Mouse (Mus musculus) megakaryocyte progenitor cell, adult 5-6 weeks (primary cell): ENCODE data around the gene Pacsin3. TPM values are rescaled to one million over a fixed set of nuclear protein-coding genes. Genes with fewer than 3 reads are reported as not detected.

ENCODE experiments used
- ATAC-seq: replicated peaks from 2 replicates; pipeline ENCODE4 v1.8.0; 2016; ENCODE audit warnings: mild to moderate bottlenecking, moderate TSS enrichment, inconsistent platforms; ENCODE audit not compliant: poor library complexity
- total RNA-seq, 2 experiments: library from RNA; stranded (forward) in 1 of 2; stranded (reverse) in 1 of 2; fragments of 157-497, 149-512 nt in 1 of 2; fragments of 200-1000 nt in 1 of 2; gene quantifications; 2 replicates each; pipeline versions ENCODE4 v1.2.3 to v1.2.4; 2015 to 2017

Gene Pacsin3
- total RNA-seq, 2 experiments from 2014 or later = not detected

- peak; percentile 44; the same call in 1 of the 2 replicates for ATAC-seq
Measured at GRCm38 (mm10) chr2:91301836-91302235, 46.1 kb downstream of the Pacsin3 start.

GRCm38 (mm10) chr2:91302845-91303244, 47.1 kb downstream of the Pacsin3 start:
- ATAC-seq = 0 out of 2 replicates have a peak, but pooled peaks have one; percentile 31

- ATAC-seq = no peak
Measured at GRCm38 (mm10) chr2:91305926-91306325, 50.2 kb downstream of the Pacsin3 start.

GRCm38 (mm10) chr2:91306589-91306988, 50.8 kb downstream of the Pacsin3 start:
- no peak for ATAC-seq

- no peak for ATAC-seq
Measured at GRCm38 (mm10) chr2:91308680-91309079, 52.9 kb downstream of the Pacsin3 start.

- ATAC-seq = no peak
Measured at GRCm38 (mm10) chr2:91309546-91309945, 53.8 kb downstream of the Pacsin3 start.

- ATAC-seq = no peak
Measured at GRCm38 (mm10) chr2:91312578-91313311, 57.0 kb downstream of the Pacsin3 start.

GRCm38 (mm10) chr2:91314184-91314583, 58.4 kb downstream of the Pacsin3 start:
- ATAC-seq = no peak

Other genes with a start within 250 kb of the Pacsin3 start
- 1.8 and 4.1 TPM in 2 replicates for gene Rapsn, start 220.3 kb upstream of the Pacsin3 start, total RNA-seq (2015)
- 2.7 and 3.4 TPM in 2 replicates for gene Rapsn, start 220.3 kb upstream of the Pacsin3 start, total RNA-seq (2017)
- 102 and 103 TPM in 2 replicates for gene Psmc3, start 201.9 kb upstream of the Pacsin3 start, total RNA-seq (2015)
- gene Psmc3, start 201.9 kb upstream of the Pacsin3 start, total RNA-seq (2017) = 310 and 320 TPM in 2 replicates
- gene Slc39a13, start 185.5 kb upstream of the Pacsin3 start, total RNA-seq (2015) = 9.2 and 14.8 TPM in 2 replicates
- gene Slc39a13, start 185.5 kb upstream of the Pacsin3 start, total RNA-seq (2017) = 7.0 and 8.9 TPM in 2 replicates
- gene Spi1, start 173.6 kb upstream of the Pacsin3 start, total RNA-seq (2015) = 182 and 235 TPM in 2 replicates
- 82.5 and 97.3 TPM in 2 replicates for gene Spi1, start 173.6 kb upstream of the Pacsin3 start, total RNA-seq (2017)
- 0.17 TPM in 1 of 2 replicates, not detected in the other for gene Mybpc3, start 137.8 kb upstream of the Pacsin3 start, total RNA-seq (2015)
- 0.20 TPM in 1 of 2 replicates, not detected in the other for gene Mybpc3, start 137.8 kb upstream of the Pacsin3 start, total RNA-seq (2017)
- 15.8 and 19.9 TPM in 2 replicates for gene Madd, start 72.1 kb upstream of the Pacsin3 start, total RNA-seq (2015)
- gene Madd, start 72.1 kb upstream of the Pacsin3 start, total RNA-seq (2017) = 27.3 and 34.4 TPM in 2 replicates
- 0.81 and 0.86 TPM in 2 replicates for gene Nr1h3, start 53.1 kb upstream of the Pacsin3 start, total RNA-seq (2015)
- gene Nr1h3, start 53.1 kb upstream of the Pacsin3 start, total RNA-seq (2017) = 0.95 TPM in 1 of 2 replicates, not detected in the other
- 15.8 and 15.9 TPM in 2 replicates for gene Acp2, start 53.1 kb upstream of the Pacsin3 start, total RNA-seq (2015)
- gene Acp2, start 53.1 kb upstream of the Pacsin3 start, total RNA-seq (2017) = 15.2 and 26.2 TPM in 2 replicates
- 11.5 and 11.8 TPM in 2 replicates for gene Ddb2, start 19.0 kb upstream of the Pacsin3 start, total RNA-seq (2015)
- 7.7 and 10.6 TPM in 2 replicates for gene Ddb2, start 19.0 kb upstream of the Pacsin3 start, total RNA-seq (2017)
- gene Arfgap2, start 9.0 kb downstream of the Pacsin3 start, total RNA-seq (2015) = 32.7 and 33.6 TPM in 2 replicates
- gene Arfgap2, start 9.0 kb downstream of the Pacsin3 start, total RNA-seq (2017) = 38.2 and 41.4 TPM in 2 replicates
- 15.2 and 15.3 TPM in 2 replicates for gene 1110051M20Rik, start 188.8 kb downstream of the Pacsin3 start, total RNA-seq (2015)
- 4.8 and 5.8 TPM in 2 replicates for gene 1110051M20Rik, start 188.8 kb downstream of the Pacsin3 start, total RNA-seq (2017)
- 1.9 TPM in 2 replicates for gene Lrp4, start 201.6 kb downstream of the Pacsin3 start, total RNA-seq (2015)
- gene Lrp4, start 201.6 kb downstream of the Pacsin3 start, total RNA-seq (2017) = 2.7 and 3.8 TPM in 2 replicates